Mouse (Mus musculus) heart, postnatal 0 days (tissue): ENCODE data around the gene Pkp1.

ENCODE experiments used
- CTCF ChIP-seq: IDR thresholded peaks from 2 replicates; pipeline ENCODE4 v1.5.1; 2016; ENCODE audit warnings: antibody characterized with exemption, control low read depth, low read depth
- EP300 ChIP-seq: IDR thresholded peaks from 2 replicates; pipeline ENCODE4 v1.6.1; 2016; ENCODE audit warnings: antibody characterized with exemption, low read depth

DNA sequence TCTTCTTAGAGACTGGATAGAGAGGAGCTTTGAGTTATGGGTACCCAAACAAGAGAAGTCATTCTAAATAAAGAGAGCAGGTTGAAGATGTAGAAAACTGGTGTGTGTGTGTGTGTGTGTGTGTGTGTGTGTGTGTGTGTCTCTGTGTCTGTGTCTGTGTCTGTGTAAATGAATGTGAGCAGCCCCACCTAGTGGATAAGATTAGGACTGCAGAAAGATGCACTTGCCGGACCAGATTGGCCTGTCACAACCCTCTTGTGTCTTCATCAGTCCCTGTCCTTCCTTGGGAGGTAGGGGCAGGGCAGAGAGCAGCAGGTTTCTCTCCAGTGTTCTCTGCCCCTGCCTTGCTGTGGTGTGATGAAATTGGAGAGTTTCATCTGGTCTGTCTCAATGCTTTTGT, 90.1 kb downstream of the Pkp1 start:
- TF ChIP-seq CTCF (peak; percentile 83), EP300 (no peak)
